Mouse (Mus musculus) embryonic fibroblast, embryonic 13.5 days (primary cell): Measurements from ENCODE around the gene Cpne9. TPM values are rescaled to one million over a fixed set of nuclear protein-coding genes. Genes with fewer than 3 reads are reported as not detected.

Source experiments
- H3K27ac ChIP-seq: 2 replicates; pipeline ENCODE4 v1.5.1; 2012; ENCODE audit warnings: low read length, control low read depth, inconsistent platforms; ENCODE audit not compliant: insufficient read depth
- H3K4me1 ChIP-seq: 2 replicates; pipeline ENCODE4 v1.6.1; 2011; ENCODE audit warnings: low read length; ENCODE audit not compliant: control insufficient read depth, insufficient read depth
- H3K4me3 ChIP-seq: 2 replicates; pipeline ENCODE4 v1.5.1; 2011; ENCODE audit warnings: mild to moderate bottlenecking, control low read depth, low read length; ENCODE audit not compliant: insufficient read depth
- CTCF ChIP-seq: IDR thresholded peaks from 2 replicates; pipeline ENCODE4 v1.5.1; 2011; ENCODE audit warnings: mild to moderate bottlenecking, control low read depth, low read length, moderate library complexity, borderline replicate concordance; ENCODE audit not compliant: insufficient read depth
- POLR2A ChIP-seq: IDR thresholded peaks from 2 replicates; pipeline ENCODE4 v1.6.1; 2011; ENCODE audit warnings: low read depth, mild to moderate bottlenecking, control low read depth, low read length, moderate library complexity
- polyA plus RNA-seq: library from polyadenylated mRNA; stranded (reverse); fragments of >200 nt; gene quantifications from 2 replicates; pipeline ENCODE4 v1.2.4, GENCODE M21; 2011; ENCODE audit warnings: low read depth; ENCODE audit not compliant: missing spikeins, insufficient read length

Cpne9 gene
- polyA plus RNA-seq, 1 experiment, result 0.25 TPM

DNA sequence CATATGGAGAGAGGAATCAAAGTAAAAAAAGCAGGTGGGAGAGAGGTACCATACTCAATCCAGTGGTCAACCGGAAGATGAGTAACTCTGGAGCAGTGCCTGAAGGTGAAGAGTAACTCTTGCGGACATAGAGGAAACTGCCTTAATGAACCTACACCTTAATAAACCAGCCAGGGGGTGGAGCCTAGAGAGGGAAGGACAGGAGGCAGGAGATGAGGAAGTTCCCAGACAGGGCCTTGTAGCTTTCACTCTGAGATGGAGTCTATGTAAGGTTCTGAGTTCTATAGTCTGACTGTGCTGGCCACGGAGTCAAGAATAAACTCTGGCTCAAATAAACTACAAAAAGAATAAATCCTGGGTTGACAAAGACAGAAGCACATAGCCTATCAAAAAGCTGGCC lies 2.8 kb downstream of the Cpne9 start:
- Histone ChIP-seq H3K4me3 (no peak overlapping the region), H3K4me1 (no peaks in the 10 kb centered on the region), H3K27ac (no peak overlapping the region)
- no peak for TF ChIP-seq CTCF
- no peak for TF ChIP-seq POLR2A

DNA sequence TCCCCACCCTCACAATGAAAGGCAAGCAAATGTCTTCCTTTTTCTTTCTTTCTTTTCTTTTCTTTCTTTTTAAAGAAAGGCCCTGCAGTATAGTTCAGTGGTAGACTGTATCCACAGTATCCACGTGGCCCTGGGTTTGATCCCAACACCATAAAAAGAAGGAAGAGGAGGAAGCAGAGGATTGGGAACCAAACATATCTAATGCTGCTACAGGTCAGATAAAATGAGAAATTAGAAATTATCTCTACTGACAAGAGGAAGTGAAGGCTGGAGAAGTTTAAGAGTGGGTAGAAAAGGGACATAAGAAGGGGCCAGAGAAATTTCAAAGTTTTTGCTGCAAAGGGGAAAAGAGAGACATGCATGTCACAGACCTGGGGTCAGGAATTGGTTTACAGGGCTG lies 4.2 kb downstream of the Cpne9 start:
- no peaks in the 10 kb centered on the region for H3K4me1 ChIP-seq
- no peak overlapping the region for H3K4me3 ChIP-seq
- H3K27ac ChIP-seq, result no peak overlapping the region
- TF ChIP-seq CTCF, result no peak
- no peak for TF ChIP-seq POLR2A

DNA sequence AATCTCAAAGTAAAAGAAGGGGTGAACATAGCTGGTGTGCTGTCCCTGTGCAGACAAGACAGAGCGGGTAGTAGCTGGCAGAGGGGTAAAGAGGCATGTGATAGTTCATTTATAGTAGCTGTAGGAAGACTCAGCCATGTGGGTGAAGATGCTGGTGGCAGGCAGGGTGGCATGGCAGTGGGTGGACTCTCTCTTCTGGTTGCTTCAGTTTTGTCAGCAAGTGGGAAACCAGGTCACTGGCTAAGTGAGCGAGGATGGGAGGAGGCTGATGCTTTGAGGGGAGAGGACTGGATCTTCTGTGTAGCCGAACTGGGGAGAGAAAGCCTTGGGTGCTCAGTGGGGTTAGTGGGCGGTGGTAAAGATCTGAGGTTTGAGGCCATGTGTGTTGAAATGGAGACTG lies 5.1 kb downstream of the Cpne9 start:
- H3K4me1 ChIP-seq, result no peaks in the 10 kb centered on the region
- H3K27ac ChIP-seq, result no peak overlapping the region
- H3K4me3 ChIP-seq, result no peak overlapping the region
- TF ChIP-seq CTCF, result no peak
- TF ChIP-seq POLR2A, result no peak

DNA sequence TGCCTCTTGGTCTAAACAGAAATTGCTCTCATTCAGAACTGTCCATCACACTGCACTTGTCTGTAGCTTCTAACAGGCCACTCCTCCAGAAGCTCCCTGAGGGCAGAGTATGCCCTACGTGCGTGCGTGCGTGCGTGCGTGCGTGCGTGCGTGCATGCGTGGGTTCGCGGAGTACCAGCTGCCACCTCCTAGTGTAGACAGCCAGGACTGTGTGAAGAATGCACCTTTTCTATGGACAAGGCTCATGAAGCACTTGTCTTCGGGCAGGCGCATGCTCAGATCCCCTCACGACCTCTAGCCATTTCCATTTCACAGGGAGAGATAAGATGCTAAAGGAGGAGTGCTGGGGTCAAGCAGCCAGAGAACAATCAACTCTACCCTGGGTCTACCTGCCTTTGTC lies 7.2 kb downstream of the Cpne9 start:
- Histone ChIP-seq H3K27ac (no peak overlapping the region), H3K4me1 (no peaks in the 10 kb centered on the region), H3K4me3 (no peak overlapping the region)
- TF ChIP-seq CTCF, result no peak
- no peak for TF ChIP-seq POLR2A

DNA sequence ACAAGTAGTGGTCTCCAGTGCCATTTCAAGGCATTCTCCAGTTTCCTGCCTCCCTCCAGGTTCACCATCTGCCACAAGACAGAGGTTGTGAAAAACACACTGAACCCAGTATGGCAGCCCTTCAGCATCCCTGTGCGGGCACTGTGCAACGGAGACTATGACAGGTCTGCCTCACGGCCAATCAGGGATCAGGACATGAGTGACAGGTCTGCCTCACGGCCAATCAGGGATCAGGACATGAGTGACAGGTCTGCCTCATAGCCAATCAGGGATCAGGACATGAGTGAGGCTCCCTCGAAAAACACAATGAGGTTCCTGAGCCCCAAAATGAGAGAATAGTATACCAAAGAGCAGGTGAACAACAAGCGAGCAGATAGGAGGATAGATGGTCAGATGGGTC lies 8.2 kb downstream of the Cpne9 start:
- Histone ChIP-seq H3K4me1 (no peaks in the 10 kb centered on the region), H3K27ac (no peak overlapping the region), H3K4me3 (no peak overlapping the region)
- TF ChIP-seq POLR2A, result no peak
- TF ChIP-seq CTCF, result no peak

DNA sequence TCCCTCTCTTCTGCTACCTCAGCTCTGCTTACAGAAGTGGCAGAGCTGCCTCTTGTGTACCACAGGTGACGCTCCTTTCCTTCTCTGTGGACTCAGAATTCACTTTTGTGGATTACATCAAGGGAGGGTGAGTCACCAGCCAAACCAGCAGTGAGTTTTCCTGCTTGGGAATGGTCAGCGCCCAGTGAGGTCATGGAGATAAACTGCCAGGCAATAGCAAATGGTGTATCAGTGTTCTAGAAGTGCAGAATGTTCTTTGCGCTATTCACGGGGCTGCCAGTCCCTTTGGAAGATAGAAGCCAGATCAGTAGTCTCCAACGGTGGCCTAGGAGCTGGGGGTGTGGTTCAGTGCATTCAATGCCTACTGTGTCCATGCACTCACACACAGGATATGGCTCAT lies 10.8 kb downstream of the Cpne9 start:
- Histone ChIP-seq H3K27ac (no peak overlapping the region), H3K4me1 (no peaks in the 10 kb centered on the region), H3K4me3 (no peak overlapping the region)
- TF ChIP-seq POLR2A, result no peak
- no peak for TF ChIP-seq CTCF

DNA sequence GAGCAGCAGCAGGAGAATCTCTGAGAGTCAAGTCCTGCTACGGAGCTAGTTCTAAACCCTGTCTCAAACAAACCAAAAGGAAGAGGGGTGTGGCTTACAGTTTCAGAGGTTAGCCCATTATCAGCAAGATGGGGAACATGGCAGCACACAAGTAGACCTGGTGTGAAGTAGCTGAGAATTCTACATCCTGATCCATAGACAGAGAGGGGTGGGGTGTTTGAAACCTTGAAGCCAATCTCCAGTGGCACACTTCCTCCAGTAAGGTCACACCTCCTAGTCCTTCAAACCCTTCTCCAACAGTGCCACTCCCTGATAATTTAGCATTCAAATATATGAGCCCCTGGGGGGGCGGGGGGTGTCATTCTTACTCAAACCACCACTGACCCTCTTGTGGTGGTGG lies 13.9 kb downstream of the Cpne9 start:
- TF ChIP-seq CTCF, result no peak
- no peak for TF ChIP-seq POLR2A
- H3K4me3 ChIP-seq, result no peak overlapping the region

DNA sequence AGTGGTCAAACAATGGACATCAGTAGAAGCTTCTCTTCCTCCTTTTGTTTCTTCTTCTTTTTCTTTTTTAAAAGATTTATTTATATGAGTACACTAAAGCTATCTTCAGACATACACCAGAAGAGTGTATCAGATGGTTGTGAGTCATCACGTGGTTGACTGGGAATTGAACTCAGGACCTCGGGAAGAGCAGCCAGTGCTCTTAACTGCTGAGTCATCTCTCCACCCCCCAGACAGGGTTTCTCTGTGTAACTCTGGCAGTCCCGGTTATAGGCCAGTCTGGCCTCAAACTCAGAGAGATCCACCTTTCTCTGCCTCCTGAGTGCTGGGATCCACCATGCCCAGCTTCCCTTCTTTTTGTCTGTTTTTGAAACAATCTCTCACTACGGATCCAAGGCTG lies 14.5 kb downstream of the Cpne9 start:
- H3K4me1 ChIP-seq, result no peaks in the 10 kb centered on the region
- no peak for TF ChIP-seq POLR2A
- TF ChIP-seq CTCF, result no peak
- no peak overlapping the region for H3K4me3 ChIP-seq
- no peak overlapping the region for H3K27ac ChIP-seq

More for the DNA sequence above, 13.9 kb downstream of the Cpne9 start:
- no peaks in the 10 kb centered on the region for H3K4me1 ChIP-seq
- no peak overlapping the region for H3K27ac ChIP-seq

DNA sequence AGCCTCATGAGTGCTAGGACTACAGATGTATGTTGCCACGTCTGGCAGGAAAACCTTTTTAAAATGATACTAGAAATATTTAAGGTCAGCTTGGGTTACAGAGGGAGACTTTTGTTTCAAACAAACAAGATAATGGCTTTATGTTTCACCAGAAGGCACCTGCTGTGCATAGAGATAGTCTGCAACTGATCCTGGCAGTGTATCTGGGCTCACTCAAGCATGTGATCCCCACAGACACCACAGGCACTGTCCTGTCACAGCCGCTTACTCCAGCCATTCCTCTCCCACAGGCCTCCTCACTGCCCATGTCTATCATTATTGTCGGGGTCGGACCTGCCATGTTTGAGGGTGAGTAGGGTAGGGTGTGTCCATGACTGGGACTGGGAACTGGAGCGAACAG lies 19.2 kb downstream of the Cpne9 start:
- TF ChIP-seq CTCF (no peak), POLR2A (no peak)
- Histone ChIP-seq H3K4me1 (no peaks in the 10 kb centered on the region), H3K27ac (no peak overlapping the region), H3K4me3 (no peak overlapping the region)

DNA sequence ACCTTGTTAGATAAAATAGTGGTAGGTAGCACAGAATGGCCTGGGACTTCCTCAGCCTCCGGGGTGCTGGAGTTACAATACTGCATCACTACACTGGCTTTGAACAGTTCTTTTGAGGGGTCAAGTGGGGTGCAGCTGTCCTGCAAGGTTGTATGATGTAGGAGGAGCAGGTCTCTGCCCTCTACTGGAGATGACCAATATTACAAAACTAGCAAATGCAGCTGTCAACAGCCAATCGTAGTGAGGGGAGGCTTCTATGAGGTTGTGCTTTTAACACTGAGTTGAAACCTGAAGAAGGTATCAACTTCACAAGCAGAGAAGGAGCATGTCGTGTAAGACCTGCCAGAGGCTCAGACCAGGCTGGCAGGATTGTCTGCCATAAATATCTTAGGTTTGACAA lies 20.2 kb downstream of the Cpne9 start:
- H3K4me3 ChIP-seq, result no peak overlapping the region
- TF ChIP-seq POLR2A (no peak), CTCF (no peak)
- H3K4me1 ChIP-seq, result no peaks in the 10 kb centered on the region
- no peak overlapping the region for H3K27ac ChIP-seq
